Mouse (Mus musculus): ENCODE data around the gene Tmco4. TPM values are rescaled to one million over a fixed set of nuclear protein-coding genes. Genes with fewer than 3 reads are reported as not detected.

Tmco4 gene
- polyA plus RNA-seq, 1 experiment from 2014 or later: 5.4 TPM

GRCm38 (mm10) chr4:139091066-139091465 is 118.4 kb downstream of the Tmco4 start:
- Histone ChIP-seq H3K36me3 (no peaks in the 10 kb centered on the region), H3K4me3 (no peak overlapping the region), H3K4me1 (replicated peaks) (peaks cover 26% of the 10 kb centered on the region), H3K9ac (no peak overlapping the region), H3K9me3 (replicated peaks) (0 out of 2 replicates have a peak, but pooled peaks cover 5% of the 10 kb centered on the region), H3K4me2 (no peak overlapping the region), H3K27me3 (replicated peaks) (peaks cover 71% of the 10 kb centered on the region), H3K27ac (ENCODE audit: poor library complexity, severe bottlenecking) (no peak overlapping the region)
- ATAC-seq (ENCODE audit: insufficient number of reproducible peaks, low FRiP score): no peak
- 49% methylated on average over 7 of the region's 7 CpGs for WGBS

GRCm38 (mm10) chr4:139091478-139092355 is 119.0 kb downstream of the Tmco4 start:
- peak overlapping the region; percentile 92 for H3K4me2 ChIP-seq
- H3K4me1 ChIP-seq (replicated peaks): peaks cover 26% of the 10 kb centered on the region
- no peak for ATAC-seq (ENCODE audit: insufficient number of reproducible peaks, low FRiP score)
- H3K4me3 ChIP-seq: peak overlapping the region; percentile 63
- no peak overlapping the region for H3K27ac ChIP-seq (ENCODE audit: poor library complexity, severe bottlenecking)
- H3K9me3 ChIP-seq (replicated peaks): 0 out of 2 replicates have a peak, but pooled peaks cover 5% of the 10 kb centered on the region
- no peaks in the 10 kb centered on the region for H3K36me3 ChIP-seq
- H3K27me3 ChIP-seq (replicated peaks): peaks cover 71% of the 10 kb centered on the region
- WGBS: 6% methylated on average over 28 of the region's 28 CpGs
- H3K9ac ChIP-seq: peak overlapping the region; percentile 76

DNA sequence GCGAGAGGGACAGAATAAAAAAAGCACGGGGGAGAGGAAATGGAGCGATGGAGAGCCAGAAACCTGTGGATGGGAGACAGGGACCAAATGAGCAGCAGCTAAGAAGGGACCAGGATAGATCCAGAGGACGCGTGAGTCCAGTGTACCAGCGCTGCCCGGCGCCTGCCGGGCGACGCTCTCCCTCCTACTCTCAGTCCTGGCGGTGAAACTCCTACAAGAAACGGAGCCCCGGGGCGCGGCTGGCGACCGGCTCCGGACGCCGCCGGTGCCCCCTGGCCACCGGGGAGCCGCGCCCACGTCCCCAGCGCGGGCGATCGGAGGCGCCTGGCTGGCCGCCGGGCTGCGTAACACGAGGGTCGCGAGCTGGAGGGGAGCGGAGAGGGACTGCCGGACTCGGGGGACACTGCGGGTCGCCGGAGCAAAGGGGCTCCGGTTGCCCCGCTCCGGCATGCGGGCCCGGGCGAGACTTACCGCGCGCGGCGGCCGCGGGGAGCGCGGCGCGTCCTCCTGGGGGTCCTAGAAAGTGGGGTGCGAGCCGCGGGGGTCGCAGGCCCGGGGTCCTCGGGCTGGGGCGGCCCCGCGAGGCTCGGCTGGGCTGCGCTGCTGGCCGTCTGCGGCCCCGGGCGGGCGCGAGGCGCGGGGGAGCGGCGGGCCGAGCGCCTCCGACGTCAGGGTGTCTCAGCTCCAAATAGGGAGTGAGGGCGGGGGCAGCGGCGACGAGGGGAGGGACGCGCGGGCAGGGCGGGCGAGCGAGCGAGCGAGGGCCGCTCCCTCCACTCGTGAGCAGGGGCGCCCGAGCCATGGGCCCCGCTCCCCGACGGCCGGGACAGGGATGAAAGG is 119.9 kb downstream of the Tmco4 start, which contains the start of gene Nbl1:
Gene Nbl1, minus strand, starts transcription at position 638 of the 840 bp plus-strand sequence.
- Histone ChIP-seq H3K4me3 (peak within 1 kb of the TSS; percentile 63), H3K4me1 (replicated peaks) (peaks cover 26% of the 10 kb centered on the region), H3K27ac (ENCODE audit: poor library complexity, severe bottlenecking) (no peak within 1 kb of the TSS), H3K9ac (peak within 1 kb of the TSS; percentile 76), H3K27me3 (replicated peaks) (peaks cover 63% of the 10 kb centered on the region), H3K4me2 (peak within 1 kb of the TSS; percentile 92), H3K9me3 (replicated peaks) (0 out of 2 replicates have a peak, but pooled peaks cover 5% of the 10 kb centered on the region), H3K36me3 (no peaks in the 10 kb centered on the region)
- peak; percentile 46; the same call in 1 of the 2 replicates for ATAC-seq (ENCODE audit: insufficient number of reproducible peaks, low FRiP score)
- WGBS: under 1% methylated on average over 83 of the region's 105 CpGs

DNA sequence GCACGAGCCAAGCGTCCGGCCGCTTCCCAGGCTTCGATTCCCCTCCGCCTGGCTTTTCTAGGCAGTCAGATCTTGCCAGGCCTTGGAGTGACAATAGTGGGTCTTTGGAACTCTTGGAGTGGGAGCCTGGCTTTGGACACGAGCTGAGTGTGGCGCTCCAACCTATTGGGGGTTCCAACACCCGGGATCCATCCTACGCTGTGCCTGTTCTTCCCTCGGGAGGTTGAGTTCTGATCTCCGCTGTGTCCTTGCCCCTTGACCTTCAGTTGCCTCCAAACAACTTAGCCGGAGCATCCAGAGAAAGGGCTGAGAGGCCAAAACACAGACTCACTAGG is 120.5 kb downstream of the Tmco4 start:
- H3K9ac ChIP-seq: peak overlapping the region; percentile 76
- H3K27ac ChIP-seq (ENCODE audit: poor library complexity, severe bottlenecking): no peak overlapping the region
- H3K36me3 ChIP-seq: no peaks in the 10 kb centered on the region

DNA sequence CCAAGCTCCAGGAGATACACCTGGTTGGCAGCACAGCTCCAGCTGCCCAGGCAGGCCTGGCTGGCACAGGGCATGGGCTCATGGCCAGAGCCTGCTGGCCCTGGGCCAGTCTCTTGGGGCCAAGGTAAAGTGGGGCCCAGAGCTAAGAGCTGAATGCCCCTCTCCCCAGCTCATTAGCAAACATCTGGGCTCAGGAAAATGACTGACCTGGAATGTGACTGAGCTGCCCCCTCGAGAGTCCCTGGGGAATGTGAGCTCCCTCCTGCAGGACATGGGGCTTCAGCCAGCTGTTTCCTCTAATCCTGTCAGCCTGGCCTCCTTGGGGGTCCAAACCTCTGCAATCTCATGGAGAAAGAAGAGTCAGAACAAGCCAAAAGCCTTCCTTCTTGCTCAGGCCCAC is 122.7 kb downstream of the Tmco4 start:
- Histone ChIP-seq H3K9ac (no peak overlapping the region), H3K4me3 (no peak overlapping the region), H3K36me3 (no peaks in the 10 kb centered on the region), H3K27ac (ENCODE audit: poor library complexity, severe bottlenecking) (no peak overlapping the region), H3K4me1 (replicated peaks) (peaks cover 16% of the 10 kb centered on the region), H3K4me2 (no peak overlapping the region), H3K9me3 (replicated peaks) (0 out of 2 replicates have a peak, but pooled peaks cover 5% of the 10 kb centered on the region), H3K27me3 (replicated peaks) (peaks cover 39% of the 10 kb centered on the region)
- 13% methylated on average over 1 of the region's 1 CpGs for WGBS
- ATAC-seq (ENCODE audit: insufficient number of reproducible peaks, low FRiP score): no peak

More for the DNA sequence above, 120.5 kb downstream of the Tmco4 start:
- Histone ChIP-seq H3K4me1 (replicated peaks) (peaks cover 26% of the 10 kb centered on the region), H3K9me3 (replicated peaks) (0 out of 2 replicates have a peak, but pooled peaks cover 5% of the 10 kb centered on the region), H3K4me2 (peak overlapping the region; percentile 92), H3K4me3 (peak overlapping the region; percentile 63), H3K27me3 (replicated peaks) (peaks cover 58% of the 10 kb centered on the region)
- WGBS: 24% methylated on average over 13 of the region's 13 CpGs
- ATAC-seq (ENCODE audit: insufficient number of reproducible peaks, low FRiP score): no peak

GRCm38 (mm10) chr4:139096201-139096600 is 123.5 kb downstream of the Tmco4 start:
- Histone ChIP-seq H3K9me3 (replicated peaks) (0 out of 2 replicates have a peak, but pooled peaks cover 5% of the 10 kb centered on the region), H3K36me3 (peaks cover 1% of the 10 kb centered on the region; the same call in 1 of the 2 replicates), H3K4me3 (no peak overlapping the region), H3K9ac (no peak overlapping the region), H3K4me1 (replicated peaks) (peaks cover 16% of the 10 kb centered on the region), H3K4me2 (no peak overlapping the region), H3K27me3 (replicated peaks) (peaks cover 31% of the 10 kb centered on the region), H3K27ac (ENCODE audit: poor library complexity, severe bottlenecking) (no peak overlapping the region)
- 64% methylated on average over 5 of the region's 5 CpGs for WGBS
- no peak for ATAC-seq (ENCODE audit: insufficient number of reproducible peaks, low FRiP score)

DNA sequence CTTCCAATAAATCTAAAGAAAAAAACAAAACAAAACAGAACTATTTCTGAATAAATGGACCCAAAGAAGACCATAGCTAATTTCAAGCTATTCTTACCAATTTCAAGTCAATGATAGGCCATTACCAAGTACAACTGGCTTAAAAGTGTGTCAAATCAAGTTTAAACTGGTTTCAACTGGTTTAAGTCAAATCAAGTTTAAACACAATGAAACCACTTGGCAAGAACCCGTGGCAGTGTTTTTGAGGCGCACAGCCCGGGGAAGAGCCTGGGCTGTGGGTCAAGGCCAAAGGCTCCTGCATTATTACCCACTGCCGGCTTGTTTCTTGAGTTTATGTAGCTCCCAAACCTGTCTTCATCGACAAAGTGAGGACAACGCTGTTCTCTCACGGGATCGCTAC is 127.6 kb downstream of the Tmco4 start:
- no peak for ATAC-seq (ENCODE audit: insufficient number of reproducible peaks, low FRiP score)
- H3K36me3 ChIP-seq: peaks cover 33% of the 10 kb centered on the region
- H3K9ac ChIP-seq: no peak overlapping the region
- 90% methylated on average over 8 of the region's 8 CpGs for WGBS
- H3K27ac ChIP-seq (ENCODE audit: poor library complexity, severe bottlenecking): no peak overlapping the region
- no peak overlapping the region for H3K4me3 ChIP-seq
- H3K9me3 ChIP-seq (replicated peaks): no peaks in the 10 kb centered on the region
- H3K4me1 ChIP-seq (replicated peaks): no peaks in the 10 kb centered on the region
- no peaks in the 10 kb centered on the region for H3K27me3 ChIP-seq (replicated peaks)
- no peak overlapping the region for H3K4me2 ChIP-seq

- Histone ChIP-seq H3K4me3 (no peak overlapping the region), H3K4me2 (no peak overlapping the region), H3K36me3 (peaks cover 33% of the 10 kb centered on the region), H3K27ac (ENCODE audit: poor library complexity, severe bottlenecking) (no peak overlapping the region), H3K27me3 (replicated peaks) (no peaks in the 10 kb centered on the region), H3K9ac (no peak overlapping the region), H3K9me3 (replicated peaks) (no peaks in the 10 kb centered on the region), H3K4me1 (replicated peaks) (no peaks in the 10 kb centered on the region)
- no peak for ATAC-seq (ENCODE audit: insufficient number of reproducible peaks, low FRiP score)
- WGBS: 68% methylated on average over 6 of the region's 6 CpGs
Measured at GRCm38 (mm10) chr4:139101546-139101945, 128.9 kb downstream of the Tmco4 start.

- Histone ChIP-seq H3K9me3 (replicated peaks) (no peaks in the 10 kb centered on the region), H3K27me3 (replicated peaks) (no peaks in the 10 kb centered on the region), H3K9ac (no peak overlapping the region), H3K4me3 (no peak overlapping the region), H3K4me1 (replicated peaks) (peaks cover 3% of the 10 kb centered on the region), H3K36me3 (peaks cover 33% of the 10 kb centered on the region), H3K27ac (ENCODE audit: poor library complexity, severe bottlenecking) (no peak overlapping the region), H3K4me2 (no peak overlapping the region)
- no peak for ATAC-seq (ENCODE audit: insufficient number of reproducible peaks, low FRiP score)
- WGBS: 84% methylated on average over 1 of the region's 1 CpGs
Measured at GRCm38 (mm10) chr4:139105453-139105852, 132.8 kb downstream of the Tmco4 start.

Measured in heart, embryonic 12.5 days (tissue).